Mouse (Mus musculus) megakaryocyte, embryonic 14.5 days (primary cell): ENCODE results near the gene Lrit3. TPM values are rescaled to one million over a fixed set of nuclear protein-coding genes. Genes with fewer than 3 reads are reported as not detected.

Source experiments
- H3K27me3 ChIP-seq: replicated peaks from 2 replicates; pipeline ENCODE3; 2012; ENCODE audit warnings: inconsistent platforms
- H3K36me3 ChIP-seq: replicated peaks from 2 replicates; pipeline ENCODE3; 2012; ENCODE audit warnings: low read length, inconsistent platforms, mixed read lengths
- H3K4me1 ChIP-seq: 2 replicates; pipeline ENCODE4 v1.6.1; 2012; ENCODE audit warnings: inconsistent platforms
- H3K4me3 ChIP-seq: replicated peaks from 2 replicates; pipeline ENCODE3; 2012; ENCODE audit warnings: moderate library complexity, mild to moderate bottlenecking, inconsistent platforms
- H3K9me3 ChIP-seq: 2 replicates; pipeline ENCODE4 v1.6.1; 2012; ENCODE audit warnings: inconsistent platforms
- FLI1 ChIP-seq: IDR thresholded peaks from 2 replicates; pipeline ENCODE4 v1.6.1; 2012; ENCODE audit warnings: low read length, inconsistent platforms, mixed read lengths
- GATA1 ChIP-seq: IDR thresholded peaks from 3 replicates; pipeline ENCODE4 v1.6.1; 2012; ENCODE audit warnings: mixed read lengths, low read length, inconsistent platforms, borderline replicate concordance
- polyA plus RNA-seq: library from polyadenylated mRNA; stranded (reverse); fragments of >175 nt; gene quantifications from 2 replicates; pipeline ENCODE4 v1.2.3, GENCODE M21; 2012; ENCODE audit warnings: low replicate concordance; ENCODE audit not compliant: insufficient read depth

Gene Lrit3
- polyA plus RNA-seq, 1 experiment: not detected

GRCm38 (mm10) chr3:129738291-129739183 is 65.3 kb downstream of the Lrit3 start:
- Histone ChIP-seq H3K4me3 (no peak overlapping the region), H3K36me3 (no peaks in the 10 kb centered on the region), H3K9me3 (peaks cover 3% of the 10 kb centered on the region; the same call in 1 of the 2 replicates), H3K27me3 (peaks cover 11% of the 10 kb centered on the region), H3K4me1 (no peaks in the 10 kb centered on the region)
- TF ChIP-seq FLI1: no peak
- no peak for TF ChIP-seq GATA1

Other genes with a start within 250 kb of the Lrit3 start
- gene Egf, start 48.7 kb downstream of the Lrit3 start, polyA plus RNA-seq: 0.07 TPM in 1 of 2 replicates, not detected in the other
- not detected in 2 replicates for gene Rrh, start 18.6 kb upstream of the Lrit3 start, polyA plus RNA-seq
- gene Gar1, start 27.4 kb upstream of the Lrit3 start, polyA plus RNA-seq: 15.5 and 64.1 TPM in 2 replicates
- gene Cfi, start 31.9 kb upstream of the Lrit3 start, polyA plus RNA-seq: not detected in 2 replicates
- gene Pla2g12a, start 74.6 kb upstream of the Lrit3 start, polyA plus RNA-seq: 103 and 210 TPM in 2 replicates
- 1.3 and 38.3 TPM in 2 replicates for gene Casp6, start 97.4 kb upstream of the Lrit3 start, polyA plus RNA-seq
- gene Mcub, start 166.2 kb upstream of the Lrit3 start, polyA plus RNA-seq: 0.12 TPM in 1 of 2 replicates, not detected in the other